Mouse (Mus musculus): ENCODE data around the gene Lrrc4. TPM values are rescaled to one million over a fixed set of nuclear protein-coding genes. Genes with fewer than 3 reads are reported as not detected.
A peak's percentile ranks its signal among the peaks of the same experiment; 100 is the strongest.

The Lrrc4 gene
- polyA plus RNA-seq, 1 experiment from 2014 or later, result 0.85 TPM

DNA sequence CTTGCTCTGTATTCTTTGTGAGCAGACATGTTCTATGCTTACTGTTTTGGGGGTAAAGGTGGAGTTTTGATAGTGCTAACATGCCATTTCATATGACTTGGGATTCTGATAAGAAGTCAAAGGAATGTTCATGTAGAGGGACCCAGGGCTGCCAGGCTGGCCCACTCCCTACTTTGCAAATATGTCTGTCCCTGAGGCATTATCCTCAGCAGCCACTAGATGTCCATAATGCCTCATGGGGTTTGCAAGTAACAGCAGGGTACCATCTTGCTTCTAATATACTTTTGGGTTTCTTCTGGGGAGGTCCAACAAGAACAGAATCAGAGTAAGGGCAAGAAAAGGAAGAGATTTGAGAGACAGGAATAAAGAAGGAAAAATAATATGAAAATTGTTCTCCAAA, 5.1 kb upstream of the Lrrc4 start:
- H3K36me3 ChIP-seq (ENCODE audit: control insufficient read depth, insufficient read depth, low read length), result no peaks in the 10 kb centered on the region
- H3K4me1 ChIP-seq (replicated peaks; ENCODE audit: control insufficient read depth, insufficient read depth, low read length), result peaks cover 14% of the 10 kb centered on the region
- no peak for DNase-seq (ENCODE audit: low spot score)
- H3K27me3 ChIP-seq (replicated peaks; ENCODE audit: control insufficient read depth, insufficient read depth, low read length), result peaks cover 12% of the 10 kb centered on the region
- no peak overlapping the region for H3K4me2 ChIP-seq (ENCODE audit: low read length)
- H3K27ac ChIP-seq (ENCODE audit: low read depth), result no peak overlapping the region
- no peak overlapping the region for H3K9ac ChIP-seq (ENCODE audit: low read length)
- ATAC-seq (replicated peaks; ENCODE audit: low FRiP score, low TSS enrichment, low read depth), result no peak
- H3K4me3 ChIP-seq (ENCODE audit: low read depth, low read length), result no peak overlapping the region
- no peaks in the 10 kb centered on the region for H3K9me3 ChIP-seq (ENCODE audit: control insufficient read depth, low read length)

DNA sequence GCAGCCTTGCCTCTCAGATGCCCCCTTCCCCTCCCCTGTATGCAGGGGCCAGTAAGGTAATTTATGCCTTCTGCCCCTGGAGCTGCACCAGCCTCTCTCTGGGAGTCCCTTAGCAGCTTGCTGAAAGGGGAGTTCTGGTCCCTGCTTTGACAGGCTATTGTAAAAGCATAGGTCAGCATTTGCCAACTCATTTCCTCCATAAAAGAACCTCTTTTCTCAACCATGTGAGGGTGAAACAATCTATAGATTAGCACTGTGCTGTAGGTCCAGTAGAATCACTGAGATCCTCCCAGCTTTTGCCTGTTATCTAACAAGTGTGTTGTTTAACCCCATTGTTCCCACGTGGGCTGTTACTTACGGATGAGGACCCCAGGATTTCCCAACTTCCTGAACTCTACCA, 2.5 kb upstream of the Lrrc4 start:
- peaks cover 31% of the 10 kb centered on the region for H3K27me3 ChIP-seq (replicated peaks; ENCODE audit: control insufficient read depth, insufficient read depth, low read length)
- H3K27ac ChIP-seq (ENCODE audit: low read depth), result no peak overlapping the region
- H3K4me3 ChIP-seq (ENCODE audit: low read depth, low read length), result no peak overlapping the region
- WGBS, result 60% methylated on average over 2 of the region's 2 CpGs
- no peak for ATAC-seq (replicated peaks; ENCODE audit: low FRiP score, low TSS enrichment, low read depth)
- peaks cover 15% of the 10 kb centered on the region for H3K4me1 ChIP-seq (replicated peaks; ENCODE audit: control insufficient read depth, insufficient read depth, low read length)
- 0 out of 2 replicates have a peak, but pooled peaks cover 3% of the 10 kb centered on the region for H3K36me3 ChIP-seq (ENCODE audit: control insufficient read depth, insufficient read depth, low read length)
- no peak overlapping the region for H3K4me2 ChIP-seq (ENCODE audit: low read length)
- H3K9ac ChIP-seq (ENCODE audit: low read length), result no peak overlapping the region
- H3K9me3 ChIP-seq (ENCODE audit: control insufficient read depth, low read length), result no peaks in the 10 kb centered on the region
- DNase-seq (ENCODE audit: low spot score), result no peak

DNA sequence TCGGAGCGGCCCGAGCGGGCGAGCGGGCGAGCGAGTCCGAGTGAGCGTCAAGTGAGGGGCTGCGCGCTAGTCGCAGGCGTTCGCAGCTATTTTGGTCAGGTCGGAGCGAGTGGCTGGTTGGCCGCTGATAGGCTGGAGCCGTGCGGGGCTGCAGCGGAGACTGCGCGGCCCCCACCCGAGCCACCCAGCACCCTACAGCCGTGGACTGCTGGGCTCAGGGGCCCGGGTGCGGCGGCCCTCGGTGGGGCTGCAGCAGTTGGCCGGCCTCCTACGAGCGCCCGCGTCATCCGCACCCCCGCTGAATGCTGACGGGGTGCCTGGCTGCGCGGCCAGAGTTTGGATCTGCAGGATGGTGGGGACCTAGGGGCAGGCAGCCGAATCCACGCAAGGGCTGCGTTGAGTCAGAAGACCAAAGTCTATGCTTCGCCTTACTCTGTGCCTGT, 1.9 kb upstream of the Lrrc4 start:
- Histone ChIP-seq H3K9me3 (ENCODE audit: control insufficient read depth, low read length) (no peaks in the 10 kb centered on the region), H3K36me3 (ENCODE audit: control insufficient read depth, insufficient read depth, low read length) (0 out of 2 replicates have a peak, but pooled peaks cover 3% of the 10 kb centered on the region), H3K27ac (ENCODE audit: low read depth) (no peak overlapping the region), H3K4me1 (replicated peaks; ENCODE audit: control insufficient read depth, insufficient read depth, low read length) (peaks cover 15% of the 10 kb centered on the region), H3K4me3 (ENCODE audit: low read depth, low read length) (peak overlapping the region; percentile 62), H3K9ac (ENCODE audit: low read length) (peak overlapping the region; percentile 17; the same call in 1 of the 2 replicates), H3K27me3 (replicated peaks; ENCODE audit: control insufficient read depth, insufficient read depth, low read length) (peaks cover 31% of the 10 kb centered on the region), H3K4me2 (ENCODE audit: low read length) (peak overlapping the region; percentile 100)
- peak; percentile 66 for DNase-seq (ENCODE audit: low spot score)
- WGBS, result 2% methylated on average over 43 of the region's 43 CpGs
- ATAC-seq (replicated peaks; ENCODE audit: low FRiP score, low TSS enrichment, low read depth), result peak; percentile 68

DNA sequence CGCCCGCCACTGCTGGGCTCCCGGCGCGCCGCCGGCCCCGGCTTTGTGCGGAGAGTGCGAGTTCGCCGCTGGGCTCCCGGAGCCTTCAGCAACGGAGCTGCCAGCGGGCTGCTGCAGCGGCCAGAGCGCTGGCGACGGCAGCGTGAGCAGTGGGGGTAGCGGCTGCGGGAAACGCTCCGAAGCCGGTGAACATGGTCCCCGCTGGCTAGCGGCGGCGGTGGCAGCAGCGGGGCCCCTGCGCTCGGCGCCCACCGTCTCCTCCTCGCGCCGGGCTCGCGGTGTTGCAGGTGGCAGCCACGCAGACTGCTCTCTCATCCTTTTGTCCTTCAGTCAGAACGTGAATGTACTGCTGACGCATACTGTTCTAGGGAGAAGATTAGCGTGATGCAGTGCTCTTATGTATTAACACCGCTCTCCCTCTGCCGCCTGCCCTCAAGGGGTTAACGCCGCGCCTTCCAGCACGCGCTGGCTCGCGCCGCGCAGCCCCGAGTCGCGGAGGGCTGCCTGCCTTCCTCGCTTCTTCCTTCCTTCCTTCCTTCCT, 1.3 kb upstream of the Lrrc4 start:
- under 1% methylated on average over 56 of the region's 58 CpGs for WGBS
- peak; percentile 72; the same call in 1 of the 2 replicates for ATAC-seq (replicated peaks; ENCODE audit: low FRiP score, low TSS enrichment, low read depth)

DNA sequence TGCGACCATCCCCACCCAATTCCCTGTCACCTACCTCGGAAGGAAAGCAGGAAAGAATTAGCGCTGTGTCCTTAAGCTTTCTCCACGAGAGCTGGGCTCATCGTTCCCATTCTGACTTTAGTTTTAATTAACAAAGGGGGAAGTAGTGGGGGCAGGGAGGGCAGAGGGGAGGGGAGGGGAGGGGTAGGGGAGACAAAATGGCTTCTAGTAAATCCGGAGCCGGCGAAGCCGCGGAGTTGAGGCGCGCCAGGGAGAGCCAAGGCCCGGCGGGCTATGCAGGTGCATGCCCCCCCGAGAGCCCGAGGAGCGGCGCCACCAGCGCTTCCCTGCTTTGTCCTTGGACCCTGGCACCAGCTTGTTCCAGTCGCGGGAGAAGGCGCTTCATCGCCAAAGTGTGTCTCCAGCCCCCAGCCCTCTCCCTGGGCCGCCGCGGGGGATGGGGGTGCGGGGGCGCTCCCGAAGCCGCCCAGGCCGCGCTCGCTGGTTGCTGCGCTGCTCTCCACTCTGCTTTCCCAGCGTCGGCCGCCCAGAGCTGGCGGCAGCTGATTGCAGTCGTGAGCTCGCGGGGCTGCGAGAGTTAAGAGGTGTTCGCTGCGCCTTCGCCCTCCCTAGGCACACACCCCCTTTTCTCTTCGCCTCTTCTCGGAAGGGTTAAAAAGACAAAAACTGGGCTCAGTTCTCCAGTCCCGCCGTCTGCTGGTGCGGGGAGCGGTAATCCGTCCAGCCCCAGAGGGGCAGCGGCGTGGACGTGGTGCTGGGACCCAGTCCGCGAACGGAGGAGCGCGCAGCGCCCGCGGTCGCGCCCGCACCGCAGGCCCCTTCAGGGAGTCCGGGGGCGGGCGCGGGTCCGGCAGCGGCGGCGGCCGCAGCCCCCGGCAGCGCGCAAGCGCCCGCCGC, 555 bp upstream of the Lrrc4 start:
- Histone ChIP-seq H3K4me2 (ENCODE audit: low read length) (peak overlapping the region; percentile 100), H3K27ac (ENCODE audit: low read depth) (no peak overlapping the region), H3K4me3 (ENCODE audit: low read depth, low read length) (peak overlapping the region; percentile 62), H3K4me1 (replicated peaks; ENCODE audit: control insufficient read depth, insufficient read depth, low read length) (peaks cover 15% of the 10 kb centered on the region), H3K27me3 (replicated peaks; ENCODE audit: control insufficient read depth, insufficient read depth, low read length) (peaks cover 31% of the 10 kb centered on the region), H3K9me3 (ENCODE audit: control insufficient read depth, low read length) (no peaks in the 10 kb centered on the region), H3K36me3 (ENCODE audit: control insufficient read depth, insufficient read depth, low read length) (0 out of 2 replicates have a peak, but pooled peaks cover 3% of the 10 kb centered on the region), H3K9ac (ENCODE audit: low read length) (peak overlapping the region; percentile 51)
- DNase-seq (ENCODE audit: low spot score) (peak; percentile 81), ATAC-seq (replicated peaks; ENCODE audit: low FRiP score, low TSS enrichment, low read depth) (peak; percentile 51)
- WGBS, result under 1% methylated on average over 57 of the region's 82 CpGs

More for the DNA sequence above, 1.3 kb upstream of the Lrrc4 start:
- Histone ChIP-seq H3K27ac (ENCODE audit: low read depth) (no peak overlapping the region), H3K36me3 (ENCODE audit: control insufficient read depth, insufficient read depth, low read length) (0 out of 2 replicates have a peak, but pooled peaks cover 3% of the 10 kb centered on the region), H3K9ac (ENCODE audit: low read length) (peak overlapping the region; percentile 51), H3K4me3 (ENCODE audit: low read depth, low read length) (peak overlapping the region; percentile 62), H3K27me3 (replicated peaks; ENCODE audit: control insufficient read depth, insufficient read depth, low read length) (peaks cover 31% of the 10 kb centered on the region), H3K4me1 (replicated peaks; ENCODE audit: control insufficient read depth, insufficient read depth, low read length) (peaks cover 15% of the 10 kb centered on the region), H3K9me3 (ENCODE audit: control insufficient read depth, low read length) (no peaks in the 10 kb centered on the region), H3K4me2 (ENCODE audit: low read length) (peak overlapping the region; percentile 100)
- DNase-seq (ENCODE audit: low spot score), result peak; percentile 75

DNA sequence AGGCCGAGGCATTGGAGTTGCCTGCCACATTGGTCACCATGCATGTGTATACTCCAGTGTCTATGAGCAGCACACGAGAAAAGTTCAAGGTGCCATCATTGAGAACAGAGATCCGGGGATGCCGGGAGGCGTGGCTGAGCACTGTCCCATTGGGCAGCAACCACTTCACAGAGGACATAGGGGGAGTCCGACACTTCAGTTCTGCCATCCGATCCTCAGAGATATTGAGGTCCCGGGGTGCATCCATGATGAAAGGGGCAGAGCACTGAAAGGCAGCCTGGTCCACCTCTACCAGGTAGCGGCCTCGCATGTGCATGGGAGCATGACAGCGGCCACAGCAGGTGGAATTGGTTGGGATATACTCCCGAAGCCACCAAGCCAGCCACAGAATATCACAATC, 1.2 kb downstream of the Lrrc4 start:
- WGBS, result 92% methylated on average over 12 of the region's 12 CpGs
- DNase-seq (ENCODE audit: low spot score), result no peak
- H3K4me2 ChIP-seq (ENCODE audit: low read length), result no peak overlapping the region
- no peaks in the 10 kb centered on the region for H3K9me3 ChIP-seq (ENCODE audit: control insufficient read depth, low read length)
- H3K4me1 ChIP-seq (replicated peaks; ENCODE audit: control insufficient read depth, insufficient read depth, low read length), result peaks cover 19% of the 10 kb centered on the region
- H3K9ac ChIP-seq (ENCODE audit: low read length), result no peak overlapping the region
- 0 out of 2 replicates have a peak, but pooled peaks cover 3% of the 10 kb centered on the region for H3K36me3 ChIP-seq (ENCODE audit: control insufficient read depth, insufficient read depth, low read length)
- H3K27ac ChIP-seq (ENCODE audit: low read depth), result no peak overlapping the region
- H3K4me3 ChIP-seq (ENCODE audit: low read depth, low read length), result no peak overlapping the region
- no peak for ATAC-seq (replicated peaks; ENCODE audit: low FRiP score, low TSS enrichment, low read depth)
- peaks cover 31% of the 10 kb centered on the region for H3K27me3 ChIP-seq (replicated peaks; ENCODE audit: control insufficient read depth, insufficient read depth, low read length)

DNA sequence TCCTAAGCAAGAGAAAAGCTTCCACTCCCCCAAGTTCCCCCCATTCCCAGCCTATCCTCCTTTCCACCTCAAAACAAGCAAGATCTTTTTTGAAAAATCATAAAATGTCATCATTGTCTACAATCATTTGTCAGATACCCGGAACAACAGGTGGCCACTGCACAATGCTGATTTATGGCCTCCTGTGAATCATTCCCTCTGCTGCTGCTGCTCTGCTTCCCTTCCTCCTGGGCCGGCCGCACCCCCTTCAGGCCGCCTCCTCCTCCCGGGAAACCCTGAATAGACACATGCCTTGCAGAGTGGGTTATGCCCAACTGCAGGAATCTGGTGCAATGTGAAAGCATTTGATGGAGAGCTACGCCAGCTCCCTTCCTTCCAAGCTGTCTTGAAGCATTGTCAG, 3.0 kb downstream of the Lrrc4 start:
- Histone ChIP-seq H3K4me3 (ENCODE audit: low read depth, low read length) (no peak overlapping the region), H3K4me2 (ENCODE audit: low read length) (no peak overlapping the region), H3K4me1 (replicated peaks; ENCODE audit: control insufficient read depth, insufficient read depth, low read length) (peaks cover 16% of the 10 kb centered on the region), H3K9ac (ENCODE audit: low read length) (no peak overlapping the region), H3K27ac (ENCODE audit: low read depth) (no peak overlapping the region), H3K9me3 (ENCODE audit: control insufficient read depth, low read length) (no peaks in the 10 kb centered on the region), H3K27me3 (replicated peaks; ENCODE audit: control insufficient read depth, insufficient read depth, low read length) (peaks cover 23% of the 10 kb centered on the region), H3K36me3 (ENCODE audit: control insufficient read depth, insufficient read depth, low read length) (0 out of 2 replicates have a peak, but pooled peaks cover 3% of the 10 kb centered on the region)
- 25% methylated on average over 6 of the region's 6 CpGs for WGBS
- ATAC-seq (replicated peaks; ENCODE audit: low FRiP score, low TSS enrichment, low read depth) (no peak), DNase-seq (ENCODE audit: low spot score) (no peak)

DNA sequence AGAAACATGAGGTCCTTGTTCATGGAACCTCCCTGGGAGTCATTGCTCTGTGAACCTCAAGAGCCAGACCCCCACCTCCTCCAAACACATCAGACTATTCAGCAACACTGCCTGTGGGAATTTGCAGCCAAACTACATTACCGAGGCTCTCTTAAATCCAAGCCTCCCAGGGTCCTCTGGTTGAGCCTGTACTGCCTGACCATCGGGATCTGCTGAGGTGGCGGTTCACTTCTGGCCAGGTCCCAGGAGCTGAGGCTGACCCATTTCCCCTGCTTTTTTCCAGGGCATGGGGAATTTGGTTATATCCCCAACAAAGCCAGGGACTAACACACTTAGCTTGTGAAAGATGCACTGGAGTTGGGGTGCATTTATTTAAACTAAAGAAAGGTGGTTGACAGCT, 4.0 kb downstream of the Lrrc4 start:
- Histone ChIP-seq H3K36me3 (ENCODE audit: control insufficient read depth, insufficient read depth, low read length) (0 out of 2 replicates have a peak, but pooled peaks cover 3% of the 10 kb centered on the region), H3K4me3 (ENCODE audit: low read depth, low read length) (no peak overlapping the region), H3K4me1 (replicated peaks; ENCODE audit: control insufficient read depth, insufficient read depth, low read length) (peaks cover 11% of the 10 kb centered on the region; the same call in 1 of the 2 replicates), H3K9me3 (ENCODE audit: control insufficient read depth, low read length) (no peaks in the 10 kb centered on the region), H3K27ac (ENCODE audit: low read depth) (no peak overlapping the region), H3K4me2 (ENCODE audit: low read length) (no peak overlapping the region), H3K27me3 (replicated peaks; ENCODE audit: control insufficient read depth, insufficient read depth, low read length) (peaks cover 21% of the 10 kb centered on the region), H3K9ac (ENCODE audit: low read length) (no peak overlapping the region)
- ATAC-seq (replicated peaks; ENCODE audit: low FRiP score, low TSS enrichment, low read depth), result no peak
- DNase-seq (ENCODE audit: low spot score), result no peak
- 41% methylated on average over 3 of the region's 3 CpGs for WGBS
